Mouse (Mus musculus) natural killer cell, adult 2 months (primary cell): Measurements from ENCODE around the gene Mlycd.
"Not testable (repeated sequence)": the region's sequence is repeated elsewhere in the genome, so short reads cannot be mapped to it uniquely, and the experiment has no call there.

Experiments
- DNase-seq, 2 experiments: peaks; one replicate each; pipeline ENCODE4 v3.0.0; 2022; ENCODE audit warnings: low spot score in 2 of 2

Gene Mlycd

DNA sequence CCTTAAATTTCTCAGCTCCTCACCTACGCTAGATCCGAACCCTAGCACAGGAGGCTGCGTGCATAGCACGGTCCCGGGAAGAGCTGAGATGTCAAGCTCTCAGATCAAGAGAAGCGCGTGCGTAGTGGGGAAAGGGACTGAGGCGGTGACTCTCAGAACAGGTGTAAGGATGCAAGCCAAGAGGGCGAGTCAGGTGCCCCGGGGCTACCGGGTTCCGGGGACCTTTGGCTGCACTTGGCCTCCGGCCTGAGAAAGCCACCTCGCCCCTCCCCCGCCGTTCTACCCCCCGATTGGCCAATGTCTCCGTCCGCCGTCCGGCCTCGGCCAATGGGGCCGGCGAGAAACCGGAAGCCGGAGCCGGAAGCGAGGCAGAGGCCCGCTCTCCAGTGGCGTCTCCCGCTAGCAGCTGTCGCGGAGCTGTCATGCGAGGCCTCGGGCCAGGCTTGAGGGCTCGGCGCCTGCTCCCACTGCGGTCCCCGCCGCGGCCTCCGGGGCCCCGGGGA, at the start of gene Mlycd:
Gene Mlycd, plus strand, starts transcription at position 355 of the 503 bp plus-strand sequence.
- DNase-seq: peak; percentile 88 to 91

GRCm38 (mm10) chr8:119345029-119345682, 49.5 kb upstream of the Mlycd start:
- DNase-seq: no peak

DNA sequence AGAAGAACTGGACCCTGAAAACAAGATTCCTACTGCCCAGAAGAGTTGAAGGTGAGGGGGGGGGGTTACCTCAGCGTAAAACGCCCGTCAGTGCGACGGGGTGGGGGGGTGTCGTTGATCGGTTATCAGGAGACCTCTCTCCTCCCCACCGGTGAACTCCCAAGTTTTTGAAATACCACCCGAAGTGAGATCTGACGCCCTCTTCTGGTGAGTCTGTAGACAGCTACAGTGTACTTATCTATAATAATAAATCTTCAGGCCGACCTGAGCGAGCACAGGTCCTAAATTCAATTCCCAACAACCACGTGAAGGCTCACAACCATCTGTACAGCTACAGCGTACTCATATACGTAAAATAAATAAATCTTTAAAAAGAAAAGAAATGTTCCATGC, 49.0 kb upstream of the Mlycd start:
- no peak for DNase-seq

GRCm38 (mm10) chr8:119351647-119352046, 43.0 kb upstream of the Mlycd start:
- DNase-seq: no peak

- DNase-seq: no peak
These were observed 41.6 kb upstream of the Mlycd start for GRCm38 (mm10) chr8:119352977-119353658.

- no peak for DNase-seq
These were observed 41.0 kb upstream of the Mlycd start for GRCm38 (mm10) chr8:119353659-119354023.

- not testable (repeated sequence) for DNase-seq
These were observed 38.0 kb upstream of the Mlycd start for GRCm38 (mm10) chr8:119356631-119357030.

GRCm38 (mm10) chr8:119358175-119358574, 36.5 kb upstream of the Mlycd start:
- DNase-seq: no peak

DNA sequence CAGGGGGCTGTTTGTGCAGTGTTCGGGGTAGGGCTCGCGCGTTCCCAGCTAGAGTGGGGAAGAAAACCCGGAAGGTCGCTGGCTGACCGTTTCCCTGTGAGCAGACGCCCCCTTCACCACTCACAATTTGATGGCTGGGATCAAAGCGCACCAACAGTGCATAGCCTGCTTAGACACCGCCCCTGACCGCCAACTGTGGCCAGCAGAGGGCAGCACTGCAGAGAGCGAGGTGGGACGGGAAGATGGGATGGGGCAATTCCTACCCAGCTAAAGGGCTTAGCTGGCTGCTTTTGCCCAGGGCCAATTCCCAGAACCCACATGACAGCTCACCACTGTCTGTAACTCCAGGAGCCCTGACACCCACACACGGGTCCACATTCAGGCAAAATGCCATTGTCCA, 35.8 kb upstream of the Mlycd start:
- DNase-seq: peak; percentile 16 to 30

DNA sequence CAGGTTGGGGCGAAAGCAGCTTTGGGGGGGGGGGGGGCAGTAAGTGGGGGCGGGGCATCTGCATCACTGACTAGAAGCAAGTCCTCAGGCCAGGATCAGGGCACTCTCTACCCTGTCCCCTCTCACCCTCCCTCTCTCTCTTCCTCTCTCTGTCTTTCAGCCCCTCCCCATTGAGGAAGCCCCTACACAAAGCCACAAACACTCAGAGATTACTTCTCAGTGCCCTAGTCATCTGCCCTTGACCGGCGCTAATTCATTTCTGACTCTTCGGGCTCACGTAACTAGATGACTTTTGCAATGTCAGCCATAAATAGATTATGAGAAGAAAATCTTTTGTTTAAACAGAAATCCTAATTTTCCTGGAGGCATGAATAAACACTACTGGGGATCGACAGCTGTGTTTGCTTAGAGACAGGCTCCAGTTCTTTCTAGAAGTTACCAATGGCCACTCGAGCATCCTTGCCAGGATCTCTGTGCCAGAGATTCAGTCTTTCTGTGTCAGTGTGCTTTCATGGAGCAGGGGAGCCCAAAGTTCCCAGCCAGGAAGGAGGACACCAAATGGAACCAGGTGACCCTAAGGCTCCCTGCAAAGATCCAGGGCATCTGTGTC, 33.9 kb upstream of the Mlycd start:
- no peak for DNase-seq

DNA sequence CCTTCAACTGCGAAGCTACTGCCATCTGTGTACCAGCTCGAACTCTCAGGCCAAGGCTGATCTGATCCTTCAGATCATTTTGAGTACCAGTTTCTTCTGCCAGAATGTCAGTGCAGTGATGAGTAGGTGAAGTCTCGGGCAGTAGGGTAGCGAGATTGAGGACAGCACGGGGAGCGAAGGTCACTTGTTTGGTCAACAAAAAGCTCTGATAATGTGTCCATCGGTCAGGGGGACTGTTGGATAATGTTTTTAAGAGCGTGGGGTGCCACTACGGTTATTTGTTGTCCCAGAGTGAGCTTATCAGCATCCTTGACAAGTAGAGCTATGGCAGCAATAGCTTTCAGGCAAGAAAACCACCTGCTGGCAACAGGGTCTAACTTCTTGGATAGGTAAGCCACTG, 20.0 kb upstream of the Mlycd start:
- DNase-seq: not testable (repeated sequence)

DNA sequence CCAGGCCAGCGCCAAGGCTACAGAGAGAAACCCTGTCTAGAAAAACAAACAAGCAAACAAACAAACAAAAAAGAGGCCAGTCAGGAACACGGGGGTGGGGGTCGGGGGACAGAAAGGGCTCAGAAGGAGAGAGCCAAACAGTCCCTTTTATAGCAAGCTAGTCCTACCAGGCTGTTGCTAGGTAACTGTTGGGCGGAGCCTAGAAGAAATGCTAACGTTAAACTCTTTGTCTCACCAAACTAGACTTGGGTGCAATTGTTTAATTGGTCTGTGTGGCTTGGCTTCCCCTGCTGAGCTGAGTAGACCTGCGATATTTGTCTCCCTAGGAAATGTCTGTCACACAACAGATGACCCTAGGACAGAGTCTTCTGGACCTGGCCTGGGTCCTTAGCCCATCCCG, 16.2 kb upstream of the Mlycd start:
- no peak for DNase-seq

DNA sequence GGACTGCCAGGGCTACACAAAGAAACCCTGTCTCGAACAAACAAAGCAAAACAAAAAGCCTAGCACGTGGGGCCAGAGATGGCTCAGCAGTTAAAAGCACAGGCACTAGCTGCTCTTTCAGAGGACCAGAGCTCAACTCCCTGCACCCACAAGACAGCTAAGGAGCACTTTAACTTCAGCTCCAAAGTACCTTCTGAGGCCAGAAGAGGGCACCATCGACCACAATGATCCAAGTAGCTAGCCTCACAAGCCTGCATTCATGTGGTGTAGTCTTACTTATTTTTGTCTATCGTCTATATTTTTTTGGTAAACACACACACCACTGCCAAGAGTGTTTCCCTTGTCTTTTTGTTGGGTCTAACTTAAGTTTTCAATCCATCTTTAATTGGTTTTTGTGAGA, 14.1 kb upstream of the Mlycd start:
- peak in 1 of 2 experiments; percentile 46 for DNase-seq

DNA sequence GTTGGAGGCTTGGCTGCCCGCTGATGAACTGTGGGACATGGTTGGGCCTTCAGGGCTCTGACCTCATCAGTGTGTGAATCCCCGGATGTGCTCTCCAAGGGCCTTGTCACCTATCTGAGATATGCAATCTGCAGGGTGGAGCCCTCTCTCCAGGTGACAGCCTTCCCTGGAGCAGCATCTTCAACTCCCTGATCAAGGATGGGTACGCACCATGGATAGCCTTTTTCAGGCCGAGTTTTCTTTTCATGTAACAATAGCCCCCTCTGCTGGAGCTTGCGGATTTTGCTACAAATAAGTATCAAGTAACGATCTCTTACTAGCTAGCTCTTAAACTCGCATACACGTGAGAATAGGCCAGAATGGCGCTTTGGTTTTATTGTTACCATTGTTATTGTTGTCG, 10.2 kb upstream of the Mlycd start:
- peak; percentile 43 to 61 for DNase-seq

DNA sequence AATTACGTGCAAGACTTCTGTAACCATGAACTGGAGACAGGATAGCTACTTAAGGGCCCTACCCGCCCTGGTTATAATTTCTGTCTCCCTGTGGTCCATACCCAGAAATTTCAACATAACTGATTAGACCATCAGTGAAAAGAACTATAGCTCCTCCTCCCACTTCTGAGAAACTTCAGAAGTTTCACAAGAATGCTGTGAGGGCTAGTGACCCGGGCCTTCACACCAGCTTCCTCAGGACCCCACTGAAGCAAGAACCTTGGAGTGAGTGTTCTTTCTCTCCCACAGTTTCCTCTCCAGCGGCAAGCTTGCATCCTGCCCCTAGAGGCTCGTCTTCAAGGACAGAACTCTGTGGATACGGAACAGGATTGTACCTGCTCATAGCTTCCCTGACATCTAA, 8.8 kb upstream of the Mlycd start:
- no peak for DNase-seq

DNA sequence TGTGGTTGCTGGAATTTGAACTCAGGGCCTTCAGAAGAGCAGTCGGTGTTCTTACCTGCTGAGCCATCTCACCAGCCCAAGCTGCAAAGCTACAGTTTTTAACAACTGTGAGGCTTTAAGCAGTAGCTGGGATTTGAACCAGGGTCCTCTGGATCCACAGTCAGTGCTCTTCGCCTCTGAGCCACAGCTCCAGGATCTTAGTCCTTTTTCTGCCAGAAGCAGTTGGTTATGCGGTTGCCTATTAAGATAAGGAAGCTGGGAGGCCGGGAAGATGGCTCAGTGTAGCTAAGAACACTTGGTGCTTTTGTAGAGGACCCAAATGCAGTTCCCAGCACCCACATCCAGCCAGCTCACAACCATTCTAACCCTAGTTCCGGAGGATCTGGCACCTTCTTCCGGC, 7.7 kb upstream of the Mlycd start:
- DNase-seq: no peak

DNA sequence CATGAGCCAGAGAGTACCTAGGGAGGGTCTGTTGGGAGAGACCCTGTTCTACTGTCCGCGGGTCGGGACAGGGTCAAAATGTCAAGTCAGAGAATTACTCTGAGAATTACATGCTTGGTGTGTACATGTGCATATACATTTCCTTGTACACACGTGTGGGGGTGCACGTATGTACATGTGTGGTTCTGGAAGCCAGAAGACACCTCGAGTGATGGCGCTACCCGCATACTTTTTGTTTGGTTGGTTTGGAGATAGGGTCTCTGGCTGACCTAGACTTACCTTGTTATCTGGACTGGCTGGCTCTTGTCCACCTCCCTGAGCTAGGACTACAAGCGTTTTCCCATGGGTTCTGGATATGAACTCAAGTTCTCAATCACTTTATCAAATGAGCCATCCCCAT, 581 bp upstream of the Mlycd start:
- DNase-seq: no peak

- no peak for DNase-seq
These were observed 633 bp downstream of the Mlycd start for GRCm38 (mm10) chr8:119395072-119395950.

- DNase-seq: no peak
These were observed 3.9 kb downstream of the Mlycd start for GRCm38 (mm10) chr8:119398558-119398957.

DNA sequence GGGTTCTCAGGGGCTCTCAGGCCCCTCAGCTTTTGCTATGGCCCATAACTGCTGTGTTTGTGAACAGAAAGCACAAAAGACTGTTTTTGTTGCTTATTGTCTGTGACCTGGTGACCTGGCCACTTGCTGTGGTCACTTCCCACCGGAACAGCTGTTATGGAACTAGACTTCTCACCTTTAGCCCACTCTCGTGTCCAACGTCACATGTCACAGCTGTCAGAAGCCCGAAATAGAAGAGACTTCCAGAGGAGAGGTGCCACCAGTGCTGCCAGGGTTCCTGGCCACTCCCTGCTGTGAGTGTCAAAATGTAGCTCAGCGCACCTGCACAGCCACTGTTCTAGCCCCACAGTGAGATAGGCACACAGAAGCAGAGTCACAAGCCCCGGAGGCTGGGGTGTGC, 4.6 kb downstream of the Mlycd start:
- DNase-seq: no peak

GRCm38 (mm10) chr8:119400122-119400671, 5.5 kb downstream of the Mlycd start:
- DNase-seq: no peak

- no peak for DNase-seq
These were observed 6.2 kb downstream of the Mlycd start for GRCm38 (mm10) chr8:119400904-119401303.
